Mouse (Mus musculus): ENCODE measurements around the gene Slc23a2.
A peak's percentile ranks its signal among the peaks of the same experiment; 100 is the strongest.

Slc23a2 gene

DNA sequence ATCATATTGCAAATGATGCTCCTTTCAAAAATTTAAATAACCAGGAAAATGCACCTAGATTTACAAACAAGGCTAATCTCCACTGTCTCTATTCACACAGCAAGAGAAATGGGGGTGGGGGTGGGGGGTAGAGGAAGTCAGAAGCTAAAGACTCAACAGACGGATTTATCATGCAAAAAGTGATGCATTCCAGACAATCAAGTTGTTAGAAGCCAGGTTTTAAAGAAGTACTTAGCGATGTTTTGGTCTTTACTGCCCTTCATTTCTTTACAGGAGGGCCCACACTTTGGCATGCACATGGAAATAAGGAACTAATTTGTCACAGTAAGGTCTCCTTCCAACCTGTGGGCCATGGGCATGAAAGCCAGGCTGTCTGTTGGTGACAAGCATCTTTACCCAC, 11.5 kb downstream of the Slc23a2 start:
- no peak for DNase-seq

- peak; percentile 98 for DNase-seq
These were observed 13.6 kb downstream of the Slc23a2 start for GRCm38 (mm10) chr2:132131266-132131665.

- no peak for DNase-seq
These were observed 14.9 kb downstream of the Slc23a2 start for GRCm38 (mm10) chr2:132129980-132130379.

DNA sequence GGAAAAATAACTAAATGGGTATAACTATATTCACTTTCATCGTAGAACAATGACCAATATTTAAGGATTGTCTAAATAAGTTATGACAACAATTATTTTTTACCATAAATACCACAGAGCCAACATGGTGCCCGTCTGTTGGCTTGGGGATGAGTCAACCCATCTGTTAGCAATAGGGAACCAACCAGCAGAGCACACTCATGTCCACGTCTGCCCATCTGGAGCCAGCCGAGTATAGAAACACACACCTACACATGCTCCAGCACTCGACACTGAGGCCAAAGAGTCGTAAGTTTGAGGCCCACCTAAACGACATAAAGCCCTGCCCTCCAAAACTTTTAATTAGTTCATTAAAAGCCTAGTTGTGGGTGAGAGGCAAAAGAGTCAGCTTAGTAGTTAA, 15.7 kb downstream of the Slc23a2 start:
- DNase-seq, result no peak

DNA sequence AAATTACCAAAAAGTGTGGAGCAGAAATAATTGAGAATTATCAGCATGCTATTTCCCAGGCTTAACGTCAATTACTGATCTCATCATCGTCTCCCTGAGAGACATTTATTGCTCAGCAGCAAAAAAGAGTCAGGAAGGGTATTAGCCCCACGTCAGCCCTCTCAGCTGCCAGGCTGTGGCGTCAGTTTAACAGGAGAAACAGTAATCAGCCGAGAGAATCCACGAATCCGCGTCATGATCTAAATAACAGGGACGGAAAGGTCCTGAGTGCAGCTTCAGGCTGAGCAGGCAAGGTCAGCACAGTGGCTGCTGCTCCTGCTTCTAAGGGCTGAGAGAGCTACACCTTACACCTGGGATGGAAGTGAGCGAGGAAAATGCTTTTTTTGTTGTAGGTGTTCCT, 17.0 kb downstream of the Slc23a2 start:
- no peak for DNase-seq

GRCm38 (mm10) chr2:132126292-132126691, 18.6 kb downstream of the Slc23a2 start:
- no peak for DNase-seq

- peak; percentile 74 for DNase-seq
These were observed 21.8 kb downstream of the Slc23a2 start for GRCm38 (mm10) chr2:132123063-132123462.

- peak; percentile 78 for DNase-seq
These were observed 23.9 kb downstream of the Slc23a2 start for GRCm38 (mm10) chr2:132121050-132121449.

- no peak for DNase-seq
These were observed 26.3 kb downstream of the Slc23a2 start for GRCm38 (mm10) chr2:132118646-132119045.

- DNase-seq, result no peak
These were observed 29.0 kb downstream of the Slc23a2 start for GRCm38 (mm10) chr2:132115936-132116335.

- DNase-seq, result no peak
These were observed 29.6 kb downstream of the Slc23a2 start for GRCm38 (mm10) chr2:132115344-132115743.

- DNase-seq, result peak; percentile 96
These were observed 30.7 kb downstream of the Slc23a2 start for GRCm38 (mm10) chr2:132113962-132114759.

DNA sequence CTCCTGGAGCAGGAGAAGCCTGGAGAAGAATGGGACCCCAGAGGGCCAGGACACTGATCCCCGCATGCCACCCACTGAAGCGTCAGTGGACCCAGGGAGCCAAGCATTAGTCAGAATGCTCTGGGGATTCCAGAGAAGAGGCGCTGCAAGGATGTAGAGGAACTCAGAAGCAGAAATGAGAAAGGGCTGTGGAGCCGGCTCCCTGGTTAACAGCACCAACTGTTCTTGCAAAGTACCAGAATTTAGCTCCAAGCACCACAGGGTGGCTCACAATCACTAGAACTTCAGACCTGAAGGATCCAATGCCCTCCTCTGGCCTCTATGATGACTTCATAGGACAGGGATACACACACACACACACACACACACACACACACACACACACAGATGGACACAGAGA, 32.6 kb downstream of the Slc23a2 start:
- DNase-seq, result peak; percentile 89

- peak; percentile 91 for DNase-seq
These were observed 33.0 kb downstream of the Slc23a2 start for GRCm38 (mm10) chr2:132111905-132112304.

GRCm38 (mm10) chr2:132111266-132111665, 33.6 kb downstream of the Slc23a2 start:
- peak; percentile 96 for DNase-seq

DNA sequence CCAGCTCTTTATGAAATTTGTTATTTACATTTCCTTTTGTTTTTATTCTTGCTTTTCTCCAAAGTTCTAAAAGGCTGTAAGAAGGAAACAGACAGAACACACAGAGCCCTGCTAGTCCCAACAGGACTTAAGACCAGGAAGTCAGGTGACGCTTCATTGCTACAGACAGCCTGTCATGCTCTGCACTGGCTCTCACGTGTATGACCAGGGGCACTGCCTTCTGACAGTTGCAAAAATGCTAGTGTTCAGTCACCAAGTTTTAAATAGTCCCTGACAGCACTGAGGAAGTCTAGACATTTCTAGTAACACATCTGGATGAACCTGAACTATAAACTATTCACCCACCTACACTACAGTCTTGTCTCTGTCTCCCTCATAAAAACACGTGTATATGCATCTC, 34.2 kb downstream of the Slc23a2 start:
- DNase-seq, result peak; percentile 94

- peak; percentile 88 for DNase-seq
These were observed 35.9 kb downstream of the Slc23a2 start for GRCm38 (mm10) chr2:132108988-132109387.

GRCm38 (mm10) chr2:132107611-132108010, 37.3 kb downstream of the Slc23a2 start:
- DNase-seq, result peak; percentile 98

- peak; percentile 94 for DNase-seq
These were observed 38.8 kb downstream of the Slc23a2 start for GRCm38 (mm10) chr2:132106069-132106468.

DNA sequence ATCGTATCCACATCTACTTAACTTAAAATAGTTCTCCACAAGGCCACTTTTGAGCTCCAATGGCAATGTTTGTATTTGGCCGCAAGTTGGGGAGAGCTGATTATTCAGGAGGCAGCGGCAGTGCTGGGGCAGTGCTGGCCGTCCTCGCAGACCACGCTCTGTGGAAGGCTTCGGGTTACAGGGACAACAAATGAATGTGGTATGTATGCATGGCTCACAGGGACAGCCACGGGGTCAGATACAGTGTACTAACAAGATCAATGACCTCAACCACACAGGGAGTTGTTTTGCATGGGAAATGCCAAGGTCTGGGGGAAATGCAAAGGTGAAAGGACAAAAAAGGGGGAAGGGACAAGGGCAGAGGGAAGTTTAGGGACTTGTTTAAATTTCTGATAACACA, 41.6 kb downstream of the Slc23a2 start:
- DNase-seq, result no peak

DNA sequence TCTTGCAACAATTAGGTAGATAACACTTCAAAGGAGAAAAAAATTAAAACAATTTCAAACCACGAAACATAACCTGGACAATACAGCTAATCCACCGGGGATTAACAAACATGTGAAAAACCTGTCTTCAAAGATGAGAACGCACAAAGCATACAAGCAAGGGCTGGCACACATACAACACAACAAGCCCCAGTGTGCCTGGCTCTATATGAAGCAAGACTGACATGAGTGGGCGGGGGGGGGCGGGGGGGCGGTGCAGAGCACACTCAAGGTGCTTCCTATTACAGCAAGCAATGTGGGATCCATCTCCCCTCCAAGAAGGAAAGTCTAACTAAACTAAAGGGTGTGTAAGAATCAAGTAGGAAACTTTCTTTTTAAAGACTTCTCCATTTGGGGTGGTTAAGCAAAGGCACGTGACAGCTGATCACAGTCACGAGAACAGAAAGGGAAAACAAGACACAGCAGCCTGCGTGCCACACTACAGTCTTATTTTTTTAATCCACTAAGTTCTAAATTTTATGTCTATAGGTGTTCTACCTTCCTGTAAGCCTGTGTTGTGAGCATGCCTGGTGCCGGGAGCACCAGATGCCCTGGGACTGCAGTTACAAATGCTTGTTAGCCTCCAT, 42.3 kb downstream of the Slc23a2 start:
- peak; percentile 92 for DNase-seq

DNA sequence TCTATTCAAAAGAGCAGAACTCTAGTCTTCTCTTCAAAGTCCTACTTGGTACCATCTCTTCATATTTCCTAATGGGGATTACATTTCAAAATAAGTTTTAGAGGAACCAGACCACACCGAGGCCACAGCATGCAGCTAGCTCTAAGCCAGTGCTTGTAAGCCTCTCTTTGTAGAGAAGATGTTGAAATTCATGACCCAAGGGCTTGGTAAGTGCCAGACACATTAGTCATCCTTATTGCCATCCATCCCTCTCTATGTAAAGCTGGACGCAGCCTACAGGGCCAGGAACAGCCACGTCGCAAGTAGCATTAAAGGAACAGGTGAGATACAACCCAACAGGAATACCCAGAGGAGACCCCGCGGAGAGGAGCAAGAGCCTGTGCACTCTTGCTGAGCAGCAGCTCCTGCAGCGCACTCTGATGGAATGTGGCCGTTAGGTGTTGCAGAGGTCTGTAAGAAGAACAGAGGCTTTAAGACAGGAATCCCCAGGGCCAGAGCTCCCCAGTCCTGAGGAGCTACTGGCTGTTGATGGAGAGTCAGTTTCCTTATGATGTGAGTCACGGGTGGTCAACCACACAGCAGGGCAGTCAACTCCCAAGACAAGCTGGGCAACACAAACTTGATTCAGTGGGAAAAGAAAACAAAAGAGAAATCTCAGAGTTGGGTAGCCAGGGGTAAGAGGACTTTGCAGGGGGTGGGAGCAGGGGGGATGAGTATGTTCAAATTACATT, 45.8 kb downstream of the Slc23a2 start:
- DNase-seq, result peak; percentile 79

DNA sequence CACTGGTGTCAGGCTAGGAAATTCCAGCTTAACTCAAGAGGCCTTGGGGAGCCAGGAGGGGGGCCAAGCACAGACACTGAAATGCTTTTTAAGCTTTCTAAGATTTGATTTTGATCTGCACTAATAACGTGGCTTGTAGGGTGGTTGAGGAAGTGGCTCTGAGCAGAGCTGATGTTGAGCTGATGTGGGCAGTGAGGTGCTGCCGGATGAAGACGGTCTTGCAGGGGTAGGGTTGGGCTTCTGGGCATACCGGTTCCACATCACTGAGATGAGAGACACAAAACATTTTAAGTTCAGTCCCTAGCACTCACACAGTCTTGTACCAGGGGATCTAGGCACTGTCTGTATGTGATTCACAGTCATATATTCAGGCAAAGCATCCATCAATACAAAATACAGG, 46.5 kb downstream of the Slc23a2 start:
- DNase-seq, result peak; percentile 86

DNA sequence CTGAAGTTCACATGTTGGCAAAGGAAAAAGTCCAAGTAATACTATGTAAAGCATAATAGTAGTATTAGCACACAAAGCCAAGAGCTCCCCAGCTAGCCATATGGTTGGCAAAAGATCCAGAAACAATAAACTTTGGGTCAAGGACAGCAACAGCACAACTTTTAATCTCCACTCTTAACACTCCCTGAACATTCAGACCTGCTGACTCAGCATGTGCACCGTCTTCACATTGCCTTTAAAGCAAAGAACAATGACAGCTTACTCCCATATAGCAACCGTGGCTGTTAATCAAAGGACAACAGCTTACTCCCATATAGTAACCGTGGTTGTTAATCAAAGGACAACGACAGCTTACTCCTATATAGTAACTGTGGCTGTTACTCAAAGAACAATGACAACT, 48.3 kb downstream of the Slc23a2 start:
- DNase-seq, result peak; percentile 44
